Mouse (Mus musculus) hindbrain, postnatal 0 days (tissue): ENCODE data around the gene Slc7a11. TPM values are rescaled to one million over a fixed set of nuclear protein-coding genes. Genes with fewer than 3 reads are reported as not detected.

Source experiments
- ATAC-seq: fragments of 200-750 bp; cut with Nextera tagmentation; 2 replicates; pipeline ENCODE4 v1.8.0; 2017; ENCODE audit warnings: mild to moderate bottlenecking, moderate TSS enrichment, moderate library complexity
- DNase-seq: peaks from one replicate; pipeline ENCODE4 v3.0.0-alpha.2; 2015; ENCODE audit warnings: low spot score
- H3K27ac ChIP-seq: fragments of 300-500 bp; sonication (generic); 2 replicates; pipeline ENCODE4 v1.5.1; 2014; ENCODE audit warnings: mild to moderate bottlenecking
- H3K27me3 ChIP-seq: fragments of 300-500 bp; sonication (generic); 2 replicates; pipeline ENCODE4 v1.6.1; 2014; ENCODE audit warnings: low read length, mixed read lengths; ENCODE audit not compliant: insufficient read depth
- H3K36me3 ChIP-seq: fragments of 300-500 bp; sonication (generic); 2 replicates; pipeline ENCODE4 v1.6.1; 2014; ENCODE audit warnings: low read length, mixed read lengths; ENCODE audit not compliant: insufficient read depth
- H3K4me1 ChIP-seq: fragments of 300-500 bp; sonication (generic); 2 replicates; pipeline ENCODE4 v1.6.1; 2014; ENCODE audit warnings: antibody characterized with exemption, low read length, mixed read lengths; ENCODE audit not compliant: insufficient read depth
- H3K4me2 ChIP-seq: fragments of 300-500 bp; sonication (generic); 2 replicates; pipeline ENCODE4 v1.6.1; 2014; ENCODE audit warnings: low read depth, mild to moderate bottlenecking, low read length, moderate library complexity, mixed read lengths
- H3K4me3 ChIP-seq: fragments of 300-500 bp; sonication (generic); 2 replicates; pipeline ENCODE4 v1.5.1; 2014; ENCODE audit warnings: low read length
- H3K9ac ChIP-seq: fragments of 300-500 bp; sonication (generic); replicated peaks from 2 replicates; pipeline ENCODE4 v1.6.1; 2014; ENCODE audit warnings: mild to moderate bottlenecking, low read length, moderate library complexity, mixed read lengths
- H3K9me3 ChIP-seq: fragments of 300-500 bp; sonication (generic); 2 replicates; pipeline ENCODE4 v1.6.1; 2016; ENCODE audit warnings: low read length, mixed read lengths
- CTCF ChIP-seq: IDR thresholded peaks from 2 replicates; pipeline ENCODE4 v1.5.1; 2016; ENCODE audit warnings: antibody characterized with exemption, control low read depth, low read depth
- WGBS: fragments of 180-500 bp; shearing (Covaris S2); extraction: QIAGEN DNeasy Blood & Tissue Kit; methylation state at CpG from one replicate; pipeline ENCODE4 v1.1.7; 2014; 5-methylcytosine and 5-hydroxymethylcytosine counted together
- polyA plus RNA-seq: library from polyadenylated mRNA; unstranded; fragments of >200 nt; fragmentation: Nextera tagmentation; extraction: Ambion mirVana; gene quantifications from 2 replicates; pipeline ENCODE4 v1.2.1, GENCODE M21; 2015
- total RNA-seq: library from RNA; depleted of rRNA; stranded (reverse); fragments of >200 nt; gene quantifications from 2 replicates; pipeline ENCODE4 v1.2.3, GENCODE M21; 2014

The Slc7a11 gene
- total and polyA plus RNA-seq, 2 experiments from 2014 or later, result 4.8 to 18.0 TPM

DNA sequence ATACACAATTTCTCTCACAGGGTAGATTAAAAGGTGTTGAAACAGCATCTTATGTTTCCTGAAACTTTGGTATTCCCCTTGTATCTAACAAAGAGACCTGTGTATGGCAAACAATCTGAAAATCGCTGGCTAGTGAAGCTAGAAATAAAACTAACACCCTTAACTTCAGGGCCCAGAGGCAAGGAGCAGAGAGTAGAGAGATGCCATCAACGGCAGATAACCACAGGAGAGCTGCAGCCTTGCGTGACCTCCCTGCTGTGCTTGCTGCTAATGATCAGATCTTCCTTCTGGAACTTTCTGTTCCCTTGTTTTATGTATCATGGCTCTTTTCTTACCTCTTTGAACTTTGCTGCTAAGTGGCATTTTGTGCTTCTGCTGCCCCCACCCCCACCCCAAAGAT, 125.3 kb downstream of the Slc7a11 start:
- no peak for ATAC-seq
- Histone ChIP-seq H3K9me3 (no peaks in the 10 kb centered on the region), H3K36me3 (no peaks in the 10 kb centered on the region), H3K4me2 (no peak overlapping the region), H3K27ac (no peak overlapping the region), H3K27me3 (no peaks in the 10 kb centered on the region), H3K4me3 (no peak overlapping the region), H3K9ac (no peak overlapping the region), H3K4me1 (no peaks in the 10 kb centered on the region)
- DNase-seq, result no peak
- TF ChIP-seq CTCF, result no peak
- WGBS, result 58% methylated on average over 3 of the region's 3 CpGs

DNA sequence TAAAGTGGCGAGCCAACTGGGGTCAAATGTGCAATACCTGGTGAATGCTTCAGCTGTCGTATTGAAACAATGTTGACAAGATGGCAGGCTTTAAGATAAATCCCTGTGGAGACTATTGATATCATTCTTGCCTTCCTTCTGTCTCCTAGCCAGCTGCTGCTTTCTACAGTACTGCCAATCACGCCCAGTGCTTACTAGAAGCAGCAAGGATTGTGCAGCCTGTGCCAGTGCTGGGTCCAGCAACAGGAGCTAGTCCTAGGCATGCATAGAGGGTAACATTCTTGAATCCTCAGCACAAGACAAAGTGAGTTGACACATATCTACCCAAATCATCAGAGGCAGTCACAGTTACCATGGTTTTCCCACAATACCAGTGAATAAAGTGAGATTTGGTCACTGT, 129.6 kb downstream of the Slc7a11 start:
- Histone ChIP-seq H3K9ac (no peak overlapping the region), H3K9me3 (no peaks in the 10 kb centered on the region), H3K4me2 (0 out of 2 replicates have a peak overlapping the region, but pooled peaks have one; percentile 3), H3K27ac (no peak overlapping the region), H3K4me1 (no peaks in the 10 kb centered on the region), H3K27me3 (no peaks in the 10 kb centered on the region), H3K36me3 (no peaks in the 10 kb centered on the region), H3K4me3 (no peak overlapping the region)
- WGBS, result 43% methylated on average over 3 of the region's 3 CpGs
- DNase-seq (no peak), ATAC-seq (0 out of 2 replicates have a peak, but pooled peaks have one; percentile 40)
- no peak for TF ChIP-seq CTCF

DNA sequence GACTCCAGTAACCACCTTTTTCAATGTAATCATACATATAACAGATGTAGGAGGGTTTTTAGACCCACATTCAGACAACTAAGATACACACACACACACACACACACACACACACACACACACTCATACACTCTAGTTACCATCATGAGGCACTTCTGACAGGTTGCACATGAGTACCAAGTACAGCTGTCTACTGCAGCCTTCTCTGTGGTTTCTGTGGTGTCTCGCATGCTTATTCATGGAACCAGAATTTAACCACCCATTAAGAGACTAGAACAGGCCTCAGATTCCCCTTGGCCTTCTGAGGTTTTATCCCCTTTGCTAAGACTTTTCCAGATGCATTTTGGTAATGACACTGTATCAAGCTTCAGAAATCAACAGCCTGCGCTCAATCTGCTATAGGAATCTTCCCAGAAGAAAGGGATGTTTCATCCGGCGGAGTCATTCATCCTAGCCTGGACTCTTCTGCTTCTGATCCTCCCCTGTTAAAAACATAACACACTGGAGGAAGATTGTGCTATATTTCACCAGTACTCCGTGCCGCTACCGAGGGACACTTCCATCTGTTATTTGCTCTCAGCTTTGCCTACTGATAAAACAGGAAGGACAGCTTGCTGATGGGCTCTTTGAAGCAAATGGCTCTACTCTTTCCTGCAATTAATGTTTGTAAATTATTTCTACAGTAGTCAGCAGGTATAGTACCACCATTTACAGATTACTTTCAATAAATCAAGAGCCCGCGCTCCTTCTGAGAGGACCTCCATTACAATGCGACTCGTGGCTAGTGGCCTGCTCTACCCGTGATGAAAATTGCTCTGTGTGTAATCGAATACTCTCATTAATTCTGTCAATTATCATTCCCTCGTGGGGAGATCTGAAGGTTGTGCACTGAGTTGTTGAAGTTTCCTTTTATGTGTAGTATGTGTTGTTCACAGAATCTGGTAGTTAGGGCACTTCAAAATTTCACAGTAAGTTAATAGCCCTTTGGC, 135.8 kb downstream of the Slc7a11 start:
- ATAC-seq, result no peak
- TF ChIP-seq CTCF, result no peak
- Histone ChIP-seq H3K9ac (no peak overlapping the region), H3K36me3 (no peaks in the 10 kb centered on the region), H3K4me3 (no peak overlapping the region), H3K4me2 (no peak overlapping the region), H3K4me1 (no peaks in the 10 kb centered on the region), H3K27me3 (no peaks in the 10 kb centered on the region), H3K27ac (no peak overlapping the region), H3K9me3 (no peaks in the 10 kb centered on the region)
- WGBS, result 66% methylated on average over 14 of the region's 14 CpGs
- DNase-seq, result no peak

DNA sequence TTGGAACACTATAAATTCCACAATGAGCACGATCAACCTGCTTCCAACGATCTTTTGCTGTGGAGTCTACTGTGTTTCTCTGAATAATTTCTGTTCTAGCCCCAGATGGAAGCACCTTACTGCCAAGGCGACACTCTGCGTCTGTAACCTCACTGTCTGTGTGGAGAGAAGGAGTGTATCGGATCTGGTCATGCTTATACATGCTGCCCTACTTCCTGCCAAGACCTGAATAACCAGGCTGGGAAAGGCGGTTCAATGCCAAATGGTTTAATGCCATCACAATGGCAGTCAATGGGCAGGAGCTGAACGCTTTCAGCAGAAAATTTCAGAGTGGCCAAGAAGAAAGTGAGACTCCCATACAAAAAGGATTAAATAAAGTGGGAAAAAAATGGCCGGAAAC, 137.1 kb downstream of the Slc7a11 start:
- DNase-seq (peak; percentile 41), ATAC-seq (no peak)
- Histone ChIP-seq H3K27me3 (no peaks in the 10 kb centered on the region), H3K27ac (no peak overlapping the region), H3K4me3 (no peak overlapping the region), H3K4me1 (no peaks in the 10 kb centered on the region), H3K4me2 (no peak overlapping the region), H3K9me3 (no peaks in the 10 kb centered on the region), H3K36me3 (no peaks in the 10 kb centered on the region), H3K9ac (no peak overlapping the region)
- WGBS, result 52% methylated on average over 8 of the region's 8 CpGs
- TF ChIP-seq CTCF, result no peak

DNA sequence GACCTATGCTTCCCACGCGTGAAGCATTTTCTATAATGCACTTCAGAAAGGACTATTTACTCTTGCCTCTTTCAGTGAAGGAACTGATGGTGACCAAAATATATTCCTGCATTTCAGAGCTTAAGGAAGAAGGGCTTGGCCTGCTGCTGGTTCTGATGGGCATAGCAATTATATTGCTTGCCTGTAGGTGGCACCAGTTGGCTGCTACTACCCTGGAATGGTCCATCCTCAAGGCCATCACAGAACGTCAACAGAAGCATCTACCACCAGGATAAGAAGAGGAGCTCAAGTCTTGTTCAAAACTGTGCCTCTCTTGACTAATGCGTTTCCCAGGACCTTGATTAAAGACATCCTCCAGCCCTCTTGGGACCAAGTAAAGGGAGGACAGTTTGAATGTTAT, 139.3 kb downstream of the Slc7a11 start:
- Histone ChIP-seq H3K27me3 (no peaks in the 10 kb centered on the region), H3K4me3 (no peak overlapping the region), H3K27ac (no peak overlapping the region), H3K4me2 (no peak overlapping the region), H3K36me3 (no peaks in the 10 kb centered on the region), H3K9me3 (no peaks in the 10 kb centered on the region), H3K4me1 (no peaks in the 10 kb centered on the region), H3K9ac (no peak overlapping the region)
- ATAC-seq, result no peak
- 52% methylated on average over 4 of the region's 4 CpGs for WGBS
- TF ChIP-seq CTCF, result peak; percentile 70
- DNase-seq, result peak; percentile 42

DNA sequence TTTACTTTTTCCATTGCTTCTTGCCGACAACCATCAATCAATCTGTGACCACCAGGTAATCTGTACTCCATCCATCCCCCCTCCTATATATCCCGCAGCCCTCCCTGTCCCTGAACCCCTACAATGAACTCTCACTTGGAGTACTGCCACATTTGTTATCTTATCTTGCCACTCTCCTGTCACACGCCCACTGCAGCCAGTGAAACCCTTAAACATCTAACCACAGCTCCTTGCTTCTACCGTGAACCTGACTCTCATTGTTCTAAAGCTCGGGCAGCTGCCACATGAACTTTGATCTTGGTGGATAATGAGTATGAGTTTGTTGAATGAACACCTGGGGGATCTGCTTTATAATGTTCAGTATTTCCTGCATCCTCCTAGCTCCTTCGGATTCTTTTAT, 140.8 kb downstream of the Slc7a11 start:
- H3K9ac ChIP-seq, result no peak overlapping the region
- DNase-seq (no peak), ATAC-seq (no peak)
- no peaks in the 10 kb centered on the region for H3K36me3 ChIP-seq
- no peak for TF ChIP-seq CTCF
- no peak overlapping the region for H3K4me2 ChIP-seq
- no peaks in the 10 kb centered on the region for H3K4me1 ChIP-seq
- 76% methylated on average over 6 of the region's 6 CpGs for WGBS
- H3K27ac ChIP-seq, result no peak overlapping the region
- H3K4me3 ChIP-seq, result no peak overlapping the region
- no peaks in the 10 kb centered on the region for H3K9me3 ChIP-seq
- H3K27me3 ChIP-seq, result no peaks in the 10 kb centered on the region

DNA sequence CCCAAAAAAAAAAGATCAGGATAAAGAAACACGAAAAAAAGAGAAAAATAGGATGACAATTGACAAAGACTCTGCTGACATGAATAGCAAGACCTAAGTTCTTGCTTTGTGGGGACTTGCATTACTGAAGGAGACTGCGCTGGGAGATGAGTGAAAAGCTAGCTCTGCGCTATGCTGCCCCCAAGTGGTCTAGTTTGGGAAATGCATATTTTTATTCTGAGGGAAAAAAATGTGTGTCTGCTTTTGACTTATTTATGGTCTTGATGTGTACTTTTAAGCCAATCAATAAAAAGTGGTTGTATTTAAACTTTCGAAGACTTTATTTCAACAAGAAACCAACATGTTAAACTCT, 142.5 kb downstream of the Slc7a11 start:
- Histone ChIP-seq H3K4me3 (no peak overlapping the region), H3K36me3 (no peaks in the 10 kb centered on the region), H3K4me1 (no peaks in the 10 kb centered on the region), H3K9me3 (no peaks in the 10 kb centered on the region), H3K4me2 (no peak overlapping the region), H3K27ac (no peak overlapping the region), H3K27me3 (no peaks in the 10 kb centered on the region), H3K9ac (no peak overlapping the region)
- ATAC-seq (peak; percentile 76), DNase-seq (peak; percentile 87)
- WGBS, result 5% methylated on average over 4 of the region's 4 CpGs
- peak; percentile 85 for TF ChIP-seq CTCF
